Mouse (Mus musculus) G1E (cell line): ENCODE measurements at regions not wholly inside any gene's neighbourhood (a gene's known extent, or its start where the extent isn't known, plus 50 kb on each side); places are given as distances from the start of the nearest gene placed in this dataset.

Experiments
- CTCF ChIP-seq: IDR thresholded peaks from 2 replicates; pipeline ENCODE4 v1.5.1; 2012; ENCODE audit warnings: low read depth, low read length, inconsistent platforms, mixed read lengths
- GATA1 ChIP-seq: IDR thresholded peaks from 2 replicates; pipeline ENCODE4 v1.6.1; 2012; ENCODE audit warnings: borderline replicate concordance, low read length, inconsistent platforms, mixed read lengths
- GATA2 ChIP-seq: IDR thresholded peaks from 2 replicates; pipeline ENCODE4 v1.6.1; 2012; ENCODE audit warnings: low read depth, low read length, inconsistent platforms, borderline replicate concordance
- POLR2AphosphoS5 ChIP-seq: IDR thresholded peaks from 2 replicates; pipeline ENCODE4 v1.6.1; 2012; ENCODE audit warnings: low read depth, low read length, inconsistent platforms; ENCODE audit not compliant: insufficient replicate concordance
- TAL1 ChIP-seq: conservative IDR thresholded peaks from 2 replicates; pipeline ENCODE4 v1.6.1; 2012; ENCODE audit warnings: low read depth, low read length, inconsistent platforms, mixed read lengths

GRCm38 (mm10) chr13:42526163-42526562, 154.3 kb upstream of the Phactr1 start:
- TF ChIP-seq CTCF (no peak), POLR2AphosphoS5 (no peak), TAL1 (no peak), GATA1 (no peak), GATA2 (no peak)
